Mouse (Mus musculus) layer of hippocampus, adult 11-12 months (tissue): ENCODE measurements at regions not wholly inside any gene's neighbourhood (a gene's known extent, or its start where the extent isn't known, plus 50 kb on each side); places are given as distances from the start of the nearest gene placed in this dataset.

Source experiments
- DNase-seq: peaks from one replicate; pipeline ENCODE4 v3.0.0; 2022; ENCODE audit warnings: low spot score

- no peak for DNase-seq
These were observed 53.6 kb upstream of the Mvb12b start for GRCm38 (mm10) chr2:33941316-33941715.

- DNase-seq = no peak
These were observed 52.1 kb upstream of the Mvb12b start for GRCm38 (mm10) chr2:33939836-33940235.
